ENCODE assay signal across 8 mouse cellular contexts in genomic region chr17:32023088-32023487, GRCm38 (mm10). TPM values are rescaled to one million over a fixed set of nuclear protein-coding genes. Genes with fewer than 3 reads are reported as not detected.
DNase-seq lines count a peak whose midpoint lies in the region; ATAC-seq lines count a peak whose summit lies in the region.
"Had no signal": no experiment of that assay in that cellular context is flagged by ENCODE, and none has a peak within 500 bp of the region (broad histone marks: within the 10 kb centered on the region; RNA-seq: fewer than 3 reads in every experiment).

No protein-coding gene starts in this region.

- peak; percentile 82 for ATAC-seq in activated CD4-positive, CD25-positive, alpha-beta regulatory T cell, adult 4 months
- no peak for ATAC-seq in megakaryocyte progenitor cell, adult 5-6 weeks (replicated peaks; ENCODE audit: poor library complexity)

- peak; percentile 16 for DNase-seq in kidney, adult 18-20 months
- DNase-seq in kidney, postnatal 25 days = no peak
- DNase-seq in layer of hippocampus, adult 11-12 months (ENCODE audit: low spot score) = peak; percentile 80
- peak; percentile 58 for DNase-seq in right cerebral cortex, postnatal 14 days
- no peak for DNase-seq in cerebellum, postnatal 25 days
- DNase-seq: liver, embryonic 13.5 days had no signal

RNA-seq across cellular contexts. Expression of gene Rrp1b, which starts 12.8 kb away (rescaled TPM):
- 10 to 100 TPM; 56.3 to 76.7 TPM for polyA plus RNA-seq in activated CD4-positive, CD25-positive, alpha-beta regulatory T cell, adult 4 months (2017; shearing (Covaris generic))
- 41.9 and 48.6 TPM in 2 replicates for total RNA-seq in megakaryocyte progenitor cell, adult 5-6 weeks (2015)
- total RNA-seq in megakaryocyte progenitor cell, adult 5-6 weeks (2017) = 57.7 and 61.9 TPM in 2 replicates

RNA-seq across cellular contexts. Expression of gene Hsf2bp, which starts 13.1 kb away (rescaled TPM):
- 1 to 10 TPM; 1.1 to 2.0 TPM for polyA plus RNA-seq in activated CD4-positive, CD25-positive, alpha-beta regulatory T cell, adult 4 months (2017; shearing (Covaris generic))
- total RNA-seq in megakaryocyte progenitor cell, adult 5-6 weeks (2015) = 0.05 TPM in 1 of 2 replicates, not detected in the other
- not detected in 2 replicates for total RNA-seq in megakaryocyte progenitor cell, adult 5-6 weeks (2017)

Comparison
In these comparisons a context has a peak if more than half of its experiments do, and no peak if none do; other contexts are left out.
1. DNase-seq: peak in kidney, adult 18-20 months (single experiment), layer of hippocampus, adult 11-12 months (single experiment) and right cerebral cortex, postnatal 14 days (single experiment); none in kidney, postnatal 25 days (0 of 2) and cerebellum, postnatal 25 days (0 of 2).